Mouse (Mus musculus): ENCODE data around the gene Cd9.

Cd9 gene

DNA sequence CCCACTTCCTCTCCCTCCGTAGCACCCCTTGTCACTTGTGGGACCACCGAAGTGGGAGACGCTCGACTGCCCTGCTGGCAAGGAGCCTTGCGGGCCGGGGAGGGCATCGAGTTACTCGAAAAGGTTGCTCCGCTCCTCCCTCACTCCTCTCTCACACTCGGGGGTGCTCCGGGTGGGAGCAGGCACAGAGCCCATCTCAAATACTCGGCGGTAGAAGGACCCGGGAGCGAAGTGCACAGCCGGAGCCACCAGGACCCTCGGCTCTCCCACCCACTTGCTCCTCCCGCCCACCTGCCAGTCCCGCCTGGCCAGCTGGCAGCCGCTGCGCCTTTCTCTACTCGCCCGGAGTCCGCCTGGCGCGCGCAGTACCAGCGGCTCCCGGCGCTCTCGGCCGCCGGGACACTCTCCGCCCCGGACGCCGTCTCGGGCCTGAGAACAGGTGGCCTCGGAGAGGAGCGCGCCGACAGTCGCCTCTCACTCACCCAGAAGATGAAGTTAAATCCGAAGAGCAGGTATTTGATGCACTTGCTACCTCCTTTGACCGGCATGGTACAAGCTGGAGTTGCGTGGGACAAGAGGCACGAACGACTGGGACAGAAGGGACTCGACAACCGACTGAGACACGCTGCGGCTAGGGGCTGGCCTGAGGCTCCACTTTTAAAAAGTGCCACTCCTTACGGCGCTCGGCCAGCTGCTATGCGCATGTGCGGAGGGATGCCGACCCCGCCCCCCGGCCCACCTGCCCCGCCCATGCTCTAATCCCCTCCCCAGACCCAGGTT is at the start of gene Cd9:
Gene Cd9 (minus strand): TSS at position 700 of the 780 bp plus-strand sequence.
- DNase-seq (ENCODE audit: low read depth) = peak; percentile 82

DNA sequence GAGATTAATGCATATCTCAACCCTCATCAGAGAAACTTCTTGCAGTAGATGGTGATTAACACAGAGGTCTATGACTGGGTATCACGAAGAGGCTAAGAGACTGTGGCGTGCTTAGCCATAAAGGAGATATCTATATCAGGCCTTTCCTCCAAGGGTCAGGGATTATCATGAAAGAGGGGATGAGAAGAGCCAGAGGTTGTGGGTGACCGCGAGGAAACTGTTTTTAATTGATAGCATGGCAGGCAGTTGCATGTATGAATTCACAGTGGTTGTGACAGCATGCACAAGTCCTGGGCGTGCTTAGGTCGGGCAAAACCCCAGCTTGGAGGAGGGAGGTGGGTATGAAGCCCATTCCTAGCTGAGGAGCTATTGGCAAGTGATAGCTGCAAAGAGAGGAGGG is 46.7 kb upstream of the Cd9 start:
- DNase-seq (ENCODE audit: low read depth) = no peak

DNA sequence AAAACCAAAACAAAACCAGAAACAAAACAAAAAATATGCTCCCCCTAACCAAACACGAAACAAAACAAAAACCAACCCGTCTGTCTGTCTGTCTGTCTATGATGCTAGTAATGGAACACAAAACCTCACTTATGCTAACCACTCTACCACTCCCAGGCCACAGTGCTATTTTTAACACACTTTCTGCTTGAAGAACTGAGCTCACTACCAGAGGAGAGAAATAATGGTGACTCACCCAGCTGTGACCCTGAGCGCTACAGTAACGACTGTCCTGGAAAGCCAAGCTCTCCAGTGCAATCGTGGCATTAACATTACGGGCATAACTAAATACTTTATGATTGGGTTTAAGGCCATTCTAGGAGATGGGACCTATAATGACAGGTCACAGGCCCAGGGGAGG is 46.2 kb upstream of the Cd9 start:
- DNase-seq (ENCODE audit: low read depth) = no peak

DNA sequence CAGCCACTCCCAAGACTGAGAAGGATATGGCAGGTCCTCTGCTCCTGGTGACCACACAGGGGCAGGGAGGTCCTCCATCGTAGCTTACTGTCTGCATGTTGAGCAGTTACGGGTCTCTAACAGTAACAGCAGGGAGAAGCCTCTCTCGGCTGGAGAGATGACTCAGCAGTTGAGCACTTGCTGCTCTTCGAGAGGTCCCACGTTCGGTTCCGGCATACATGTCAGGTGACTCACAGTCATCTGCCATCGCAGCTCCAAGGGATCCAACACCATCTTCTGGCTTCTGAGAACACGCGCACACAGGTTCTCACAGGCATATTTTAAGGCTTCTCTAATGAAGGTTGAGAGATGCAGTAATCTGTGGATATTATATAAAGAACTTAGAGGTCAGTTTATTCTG is 45.6 kb upstream of the Cd9 start:
- DNase-seq (ENCODE audit: low read depth) = no peak

DNA sequence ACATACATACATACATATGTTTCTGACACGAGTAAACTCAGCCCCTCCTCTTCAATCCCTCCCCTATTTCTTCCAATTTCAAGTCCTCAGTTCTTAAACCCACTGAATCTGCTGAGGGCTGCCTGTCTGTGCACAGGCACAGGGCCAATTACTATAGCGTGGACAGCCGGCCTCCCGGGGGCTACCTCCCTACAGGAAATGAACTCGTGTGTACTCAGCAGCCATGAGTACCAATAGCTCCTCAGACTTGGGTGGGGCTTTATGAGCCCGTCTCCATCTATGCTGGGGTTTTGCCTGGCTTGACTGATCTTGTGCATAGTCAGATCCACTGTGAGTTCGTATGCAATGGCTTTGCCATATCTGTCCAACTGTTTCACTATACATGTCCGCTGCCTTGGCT is 44.8 kb upstream of the Cd9 start:
- DNase-seq (ENCODE audit: low read depth) = no peak

DNA sequence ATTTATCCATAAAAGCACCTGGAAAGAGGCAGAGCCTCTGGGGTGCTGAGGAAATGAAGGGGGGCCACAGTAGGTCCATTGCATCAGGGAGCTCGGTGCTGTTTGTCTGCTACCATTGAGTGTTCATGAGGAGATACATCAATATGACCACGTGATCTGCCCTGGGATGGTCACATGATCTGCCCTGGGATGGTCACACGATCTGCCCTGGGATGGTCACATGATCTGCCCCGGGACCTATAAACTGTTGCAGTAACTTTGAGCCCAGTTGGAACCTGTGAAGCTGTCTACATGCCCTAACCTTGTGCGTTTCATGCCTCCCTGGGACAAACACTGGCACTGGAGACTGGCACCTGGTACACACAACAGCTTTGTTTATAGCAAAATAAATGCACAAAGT is 43.9 kb upstream of the Cd9 start:
- no peak for DNase-seq (ENCODE audit: low read depth)

DNA sequence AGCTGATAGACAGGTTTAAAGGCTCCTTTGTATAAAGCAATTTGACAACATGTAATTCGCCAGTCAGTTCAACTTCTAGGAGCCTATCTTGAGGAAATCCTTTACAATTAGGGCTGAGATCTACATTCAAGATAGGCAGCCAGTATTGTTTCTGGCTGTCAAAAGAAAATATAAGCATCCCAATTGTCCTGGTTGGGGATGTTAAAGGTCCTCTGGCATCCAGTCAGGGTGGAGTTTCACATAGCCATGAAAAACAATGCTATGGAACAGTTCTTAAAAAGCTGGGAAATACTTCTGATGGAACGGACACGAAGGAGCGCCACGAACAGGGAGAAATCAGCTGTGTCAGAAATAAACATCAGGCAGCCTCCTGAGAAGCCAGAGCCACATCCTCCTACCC is 40.4 kb upstream of the Cd9 start:
- no peak for DNase-seq (ENCODE audit: low read depth)

DNA sequence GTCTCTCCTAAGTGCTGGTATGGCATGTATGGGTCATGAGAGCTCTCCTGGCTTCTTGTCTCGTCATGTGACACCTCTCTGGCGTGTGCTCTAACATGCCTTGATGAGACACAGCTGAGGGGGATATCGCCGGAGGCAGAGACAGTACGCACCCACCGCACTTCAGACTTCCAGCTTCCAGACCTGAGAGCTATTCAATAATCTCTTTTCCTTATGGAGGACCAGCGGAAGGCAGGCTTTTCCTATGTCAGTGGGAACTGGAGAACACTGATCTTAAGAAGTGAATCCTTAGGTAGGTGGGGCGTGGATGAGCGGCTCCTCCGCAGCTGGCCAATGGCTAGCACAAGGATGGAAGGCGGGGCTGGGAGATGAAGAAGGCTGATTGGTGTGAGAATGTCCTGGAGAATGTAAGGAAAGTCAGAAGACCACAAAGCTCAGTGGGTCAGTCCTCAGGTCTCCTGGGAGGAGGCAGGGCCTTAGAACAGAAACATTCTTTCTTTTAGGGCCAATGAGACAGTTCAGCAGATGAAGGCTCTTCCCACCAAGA is 38.6 kb upstream of the Cd9 start:
- DNase-seq (ENCODE audit: low read depth) = no peak

DNA sequence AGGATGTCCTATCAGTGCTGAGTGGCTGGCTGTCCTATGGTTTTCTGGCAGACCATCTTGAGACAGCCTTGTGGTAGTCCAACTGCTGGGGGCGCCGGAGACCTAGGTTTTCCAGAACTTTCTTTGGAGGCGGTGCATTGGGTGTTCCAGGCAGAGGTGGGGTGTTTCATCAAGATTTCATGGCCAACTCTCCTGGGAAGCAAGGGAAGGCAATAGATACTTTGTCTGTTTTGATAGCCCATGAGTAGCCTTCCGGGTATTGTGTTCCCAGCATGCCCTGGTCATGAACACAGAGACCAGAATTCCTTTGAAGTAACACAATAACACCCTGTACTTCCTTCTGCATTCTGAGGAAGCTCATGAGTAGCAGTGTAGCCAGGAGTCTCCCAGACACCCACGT is 34.9 kb upstream of the Cd9 start:
- DNase-seq (ENCODE audit: low read depth) = no peak

DNA sequence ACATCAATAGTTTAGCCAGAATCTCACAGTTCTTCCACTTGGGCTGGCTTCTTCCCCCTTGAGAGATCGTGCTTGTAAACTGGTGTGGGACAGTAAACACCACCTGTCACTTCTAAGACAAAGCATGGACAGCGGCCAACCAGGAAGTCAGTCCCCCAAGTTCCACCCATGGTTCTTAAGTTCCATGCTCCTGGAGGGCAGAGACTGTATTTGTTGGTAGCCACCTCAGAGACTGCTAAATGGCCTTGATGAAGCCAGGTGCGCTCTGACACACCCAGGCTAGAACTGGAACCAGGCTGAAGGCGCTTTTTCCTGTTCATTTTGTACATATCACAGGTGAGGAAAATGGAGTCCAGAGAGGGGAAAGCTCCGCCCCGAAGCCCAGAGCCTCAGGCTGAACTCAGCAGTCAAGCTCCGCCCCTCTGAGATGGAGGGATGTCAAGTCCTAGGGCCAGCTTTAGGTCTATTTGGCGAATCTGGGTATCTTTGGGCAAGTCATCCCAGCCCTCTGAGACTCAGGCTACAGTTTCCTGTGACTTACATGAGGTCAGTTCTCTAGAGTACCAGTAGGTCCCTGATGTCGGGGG is 34.1 kb upstream of the Cd9 start:
- no peak for DNase-seq (ENCODE audit: low read depth)

DNA sequence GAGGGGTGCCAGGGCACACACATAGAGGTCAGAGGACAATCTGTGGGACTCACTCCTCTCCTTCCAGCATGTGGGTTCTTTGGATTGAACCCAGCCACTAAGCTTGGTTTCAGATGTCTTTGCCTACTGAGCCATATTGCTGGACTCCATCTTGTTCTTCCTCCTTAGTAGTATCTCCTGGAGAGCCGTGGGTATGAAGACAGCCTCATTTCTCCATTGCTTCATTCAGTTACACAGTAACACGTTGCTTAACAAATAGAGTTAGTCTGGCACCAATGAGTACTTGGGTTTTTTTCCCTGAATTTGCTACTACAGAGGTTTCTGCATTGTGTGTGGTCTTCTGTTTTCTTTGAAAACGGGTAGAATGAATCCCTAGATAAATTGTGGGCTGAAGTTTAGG is 31.5 kb upstream of the Cd9 start:
- no peak for DNase-seq (ENCODE audit: low read depth)

DNA sequence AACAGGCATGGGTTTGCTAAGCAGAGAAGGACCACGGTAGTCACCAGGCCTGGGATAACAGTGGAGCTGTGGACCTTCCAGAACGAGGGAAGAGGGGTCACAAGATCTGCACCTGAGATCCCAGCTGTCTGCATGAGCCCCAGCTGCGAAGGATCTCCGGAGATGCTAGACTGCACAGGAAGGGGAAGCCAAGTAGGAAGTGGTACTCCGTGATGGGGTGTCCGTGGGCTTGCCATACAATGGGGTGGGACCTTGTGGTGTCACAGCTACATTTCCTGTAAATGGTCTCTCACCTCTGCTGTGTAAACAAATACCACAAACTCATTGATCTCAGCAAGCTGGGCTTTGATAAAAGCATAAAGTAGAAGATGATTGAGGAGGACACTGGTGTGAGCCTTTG is 29.4 kb upstream of the Cd9 start:
- peak; percentile 7 for DNase-seq (ENCODE audit: low read depth)

DNA sequence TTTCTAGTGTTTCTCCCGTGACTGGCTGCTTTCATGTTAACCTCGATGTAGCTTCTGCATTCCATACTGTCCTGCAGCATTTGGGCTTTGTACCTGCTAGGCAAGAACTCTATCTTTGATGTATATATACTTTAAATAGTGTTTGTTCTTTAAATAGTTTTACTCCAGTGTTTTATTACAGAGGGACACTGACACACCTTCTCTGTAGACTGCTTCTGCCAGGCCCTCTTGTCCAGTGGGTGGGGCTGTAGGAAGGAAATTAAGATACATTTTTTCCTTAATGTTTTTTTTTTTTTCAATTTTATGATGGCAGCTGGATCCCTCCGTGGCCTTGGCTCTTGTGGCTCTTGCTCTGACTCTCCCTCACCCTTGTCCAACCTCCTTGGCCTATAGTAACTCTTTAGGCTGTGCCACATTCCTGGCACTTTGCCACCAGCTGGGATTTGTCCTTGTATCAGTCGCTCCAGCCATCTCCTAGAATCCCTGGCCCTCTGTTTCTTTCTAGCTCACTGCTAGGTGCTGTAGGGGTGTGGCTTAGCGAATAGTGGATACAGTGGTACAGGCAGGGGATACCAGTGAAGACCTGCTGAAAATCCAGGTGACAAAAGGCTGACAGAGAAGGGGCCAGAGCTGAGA is 27.1 kb upstream of the Cd9 start:
- no peak for DNase-seq (ENCODE audit: low read depth)

DNA sequence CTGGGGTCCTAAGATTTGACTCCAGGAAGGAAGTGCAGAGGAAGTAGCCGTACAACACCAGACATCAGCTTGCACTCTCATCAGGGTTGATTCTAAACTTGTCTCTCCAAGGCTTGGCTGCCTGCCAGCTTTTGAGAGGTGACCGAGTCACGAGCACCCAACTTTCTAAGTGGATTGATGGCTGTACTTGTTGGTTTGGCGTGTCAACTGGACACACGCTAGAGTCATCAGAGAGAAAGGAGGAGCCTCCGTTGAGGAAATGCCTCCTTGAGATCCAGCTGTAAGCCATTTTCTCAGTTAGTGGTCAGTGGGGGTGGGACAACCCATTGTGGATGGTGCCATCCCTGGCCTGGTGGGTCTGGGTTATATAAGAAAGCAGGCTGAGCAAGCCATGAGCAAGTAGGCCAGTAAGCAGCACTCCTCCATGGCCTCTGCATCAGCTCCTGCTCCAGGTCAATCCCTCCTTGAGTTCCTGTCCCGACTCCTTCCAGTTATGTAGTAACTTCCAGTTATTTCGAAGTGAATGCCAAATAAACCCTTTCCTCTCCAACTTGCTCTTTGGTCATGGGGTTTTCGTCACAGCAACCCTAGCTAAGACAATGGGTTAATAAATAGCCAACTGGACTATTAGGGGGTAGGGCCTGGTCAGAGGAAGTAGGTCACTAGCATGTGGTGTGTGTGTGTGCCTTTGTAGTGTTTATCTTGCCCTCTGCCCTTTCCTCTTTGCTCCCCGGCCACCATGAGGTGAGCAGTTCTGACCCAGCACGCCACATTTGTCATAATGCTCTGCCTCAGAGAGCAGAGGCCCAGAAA is 21.1 kb upstream of the Cd9 start:
- DNase-seq (ENCODE audit: low read depth) = no peak

DNA sequence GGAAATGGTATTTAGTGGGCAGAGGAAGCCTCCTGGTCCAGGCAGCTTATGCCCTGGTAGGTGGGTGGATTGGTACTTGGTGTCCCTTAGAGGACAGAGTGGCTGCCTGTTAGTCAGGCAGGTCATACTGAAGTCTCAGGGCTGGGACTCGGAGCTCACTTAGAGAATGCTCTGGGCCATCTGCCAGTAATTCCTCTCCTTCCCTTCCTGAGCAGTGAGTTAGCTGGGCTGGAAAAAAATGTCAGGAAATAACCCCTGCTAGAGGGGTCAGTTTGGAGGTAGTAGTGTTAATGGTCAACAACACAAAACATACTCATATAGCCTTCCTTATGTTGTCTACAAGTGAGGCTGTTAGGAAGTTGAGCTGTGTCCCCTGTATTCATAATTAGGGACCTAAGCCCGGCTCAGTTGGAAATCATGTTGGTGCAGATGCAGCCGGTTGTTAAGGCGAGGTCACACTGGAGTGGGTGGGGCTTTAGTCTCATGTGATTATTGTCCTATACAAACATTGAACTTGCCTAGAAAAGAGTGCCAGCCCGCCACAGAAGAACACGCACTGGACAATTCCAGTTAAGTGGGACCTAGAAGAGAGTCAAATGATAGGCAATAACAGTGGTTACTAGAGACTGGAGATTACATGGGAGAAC is 18.5 kb upstream of the Cd9 start:
- DNase-seq (ENCODE audit: low read depth) = no peak

DNA sequence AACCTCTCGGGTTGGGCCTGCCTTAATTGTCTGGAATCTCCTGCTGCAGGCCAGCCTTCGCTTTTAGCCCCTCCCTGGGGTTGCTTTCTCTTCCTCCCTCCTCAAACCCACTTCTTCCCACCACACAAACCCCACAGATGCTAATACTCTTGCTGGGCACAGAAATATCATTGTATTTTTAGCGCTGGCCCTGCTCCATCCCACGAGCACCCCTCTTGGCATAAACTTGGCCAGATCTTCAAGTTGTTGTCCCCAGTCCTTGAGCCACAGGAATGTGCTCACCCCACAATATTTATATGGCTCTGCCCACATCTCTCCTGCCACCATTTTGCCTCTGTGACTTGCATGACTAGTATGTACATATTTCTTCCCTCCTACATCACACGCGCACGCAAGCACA is 16.6 kb upstream of the Cd9 start:
- DNase-seq (ENCODE audit: low read depth) = no peak

DNA sequence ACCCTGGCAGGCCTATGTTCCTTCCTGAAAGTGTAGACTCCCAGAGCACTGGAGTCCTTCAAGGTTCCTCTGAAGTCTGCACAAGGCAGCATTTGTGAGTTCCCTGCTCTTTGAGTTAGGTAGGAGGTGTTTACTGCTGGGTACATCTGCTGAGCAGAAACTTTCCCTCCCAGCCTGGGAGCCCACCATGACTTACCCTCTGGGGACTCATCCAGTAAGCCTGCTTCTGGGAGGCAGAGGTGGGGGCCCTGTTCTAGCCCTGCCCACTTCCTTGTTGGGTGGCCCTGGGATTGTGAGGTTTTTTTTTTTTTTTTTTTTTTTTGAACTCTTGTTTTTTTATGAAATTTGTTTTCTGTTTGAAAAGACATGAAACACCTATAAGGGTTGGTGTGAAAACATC is 16.1 kb upstream of the Cd9 start:
- no peak for DNase-seq (ENCODE audit: low read depth)

DNA sequence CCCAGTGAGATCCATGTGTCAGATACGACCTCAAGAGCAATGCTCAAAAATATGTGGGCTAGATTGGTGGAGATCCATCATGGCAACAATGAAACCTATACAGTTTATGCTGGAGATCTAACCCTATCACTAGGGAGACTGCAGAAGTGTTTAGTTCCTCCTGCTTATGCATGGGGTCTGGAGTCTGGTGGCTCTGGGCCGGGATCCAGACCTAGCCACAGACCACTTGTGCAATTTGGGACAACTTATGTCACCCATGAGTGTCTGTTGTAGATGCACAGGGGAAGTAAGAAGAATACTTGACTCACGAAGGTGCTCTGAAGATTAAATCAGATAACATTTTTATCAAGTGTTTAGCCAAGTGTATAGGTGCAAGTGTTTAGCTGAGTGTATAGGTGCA is 15.2 kb upstream of the Cd9 start:
- no peak for DNase-seq (ENCODE audit: low read depth)

DNA sequence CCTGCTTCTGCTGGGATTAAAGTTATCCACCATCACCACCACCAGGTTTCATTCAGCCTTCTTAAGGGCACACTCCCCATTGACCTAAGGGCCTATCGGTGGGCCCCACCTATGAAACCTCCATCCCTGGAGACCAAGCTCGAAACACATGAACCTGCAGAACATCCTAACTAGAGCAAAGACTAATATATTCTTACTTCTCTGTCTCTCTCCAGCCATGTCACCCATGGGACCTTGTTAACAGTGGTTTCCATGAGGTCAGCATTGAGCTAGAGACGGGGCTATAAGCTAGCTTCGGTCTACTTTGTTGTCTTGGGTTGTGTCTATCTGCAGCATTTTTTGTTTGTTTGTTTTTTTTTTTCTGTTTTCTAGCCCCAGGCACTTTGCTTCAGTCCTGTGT is 11.8 kb upstream of the Cd9 start:
- no peak for DNase-seq (ENCODE audit: low read depth)

DNA sequence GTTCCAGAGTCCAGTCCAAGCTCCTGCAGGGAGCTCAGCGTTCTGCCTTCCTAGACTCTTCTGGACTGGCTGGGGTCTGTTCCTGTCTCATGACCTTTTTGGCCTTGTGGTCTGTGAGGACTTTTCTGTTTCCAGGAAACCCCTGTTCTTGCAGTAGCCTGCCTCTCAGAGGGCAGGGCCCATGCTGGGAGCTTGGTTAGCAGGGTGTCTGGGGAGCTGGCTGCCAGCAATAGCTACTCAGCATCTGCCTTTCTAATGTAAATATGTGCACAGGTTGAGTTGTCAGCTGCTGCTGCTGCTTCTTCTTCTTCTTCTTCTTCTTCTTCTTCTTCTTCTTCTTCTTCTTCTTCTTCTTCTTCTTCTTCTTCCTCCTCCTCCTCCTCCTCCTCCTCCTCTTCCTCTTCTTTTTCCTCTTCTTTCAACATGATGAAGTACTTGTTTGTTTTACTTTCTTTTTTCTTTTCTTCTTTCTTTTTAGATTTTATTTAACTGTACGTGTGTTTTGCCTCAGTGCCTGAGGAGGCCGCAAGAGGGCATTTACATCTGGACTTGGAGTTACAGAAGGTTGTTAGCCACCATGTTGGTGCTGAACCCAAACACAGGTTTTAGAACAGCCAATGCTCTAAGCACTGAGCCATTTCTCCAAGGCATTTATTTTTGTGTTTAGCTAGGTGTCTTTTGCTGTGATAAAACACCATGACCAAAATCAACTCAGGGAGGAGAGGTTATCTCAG is 10.2 kb upstream of the Cd9 start:
- DNase-seq (ENCODE audit: low read depth) = no peak

DNA sequence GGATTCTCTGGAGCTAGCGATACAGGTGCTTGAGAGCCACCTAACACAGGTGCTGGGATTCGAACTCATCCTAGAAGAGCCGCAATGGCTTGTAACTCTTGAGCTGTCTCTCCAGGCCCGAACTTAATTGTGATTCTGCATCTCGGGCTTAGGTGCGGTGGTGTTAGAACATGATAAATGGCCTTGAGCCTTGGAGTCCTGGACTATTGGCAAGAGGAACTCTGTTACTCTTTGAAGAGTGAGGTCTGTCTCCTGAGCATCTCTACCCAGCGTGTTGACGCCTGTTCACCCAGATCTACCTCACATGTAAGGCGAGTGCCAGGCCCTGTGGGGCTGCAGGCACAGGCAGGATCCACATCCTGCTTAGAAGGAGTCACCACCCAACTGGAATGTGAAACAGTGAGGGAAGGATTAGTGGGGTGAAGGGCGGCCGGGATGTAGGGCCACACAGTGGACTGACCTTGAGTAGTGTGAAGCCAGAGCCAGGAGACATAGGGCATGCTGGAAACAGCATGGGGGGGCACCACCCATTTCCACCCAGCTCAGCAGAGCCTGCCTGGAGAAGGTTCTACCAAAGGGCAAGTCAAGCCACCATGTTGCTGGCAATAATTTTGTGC is 8.7 kb upstream of the Cd9 start:
- no peak for DNase-seq (ENCODE audit: low read depth)
